Mouse (Mus musculus): ENCODE data around the gene Mak.

- no peak for TF ChIP-seq CTCF (IDR thresholded peaks at IDR 0.05; ENCODE audit: low read depth, low read length)
- no peak for TF ChIP-seq POLR2A (IDR thresholded peaks at IDR 0.05; ENCODE audit: borderline replicate concordance, low read depth, low read length)
Measured at GRCm38 (mm10) chr13:41105541-41105940, 26.0 kb upstream of the Mak start.

Data from bone marrow macrophage, adult 2 months (primary cell).